Mouse (Mus musculus): ENCODE measurements around the gene Abt1. TPM values are rescaled to one million over a fixed set of nuclear protein-coding genes. Genes with fewer than 3 reads are reported as not detected.

The Abt1 gene
- polyA plus RNA-seq (2012; rRNA removed) (6.9 and 9.9 TPM in 2 replicates), polyA plus RNA-seq (2014; fragmentation: Nextera tagmentation; extraction: Ambion mirVana) (12.0 and 12.2 TPM in 2 replicates)

GRCm38 (mm10) chr13:23423286-23424051 lies at the start of gene Abt1:
TSS of gene Abt1 (minus strand) at chr13:23423866.
- Histone ChIP-seq H3K4me1 (ENCODE audit: control insufficient read depth, insufficient read depth, low read length) (peaks cover 7% of the 10 kb centered on the region; the same call in 1 of the 2 replicates), H3K9me3 (ENCODE audit: control insufficient read depth, low read length) (no peaks in the 10 kb centered on the region), H3K9ac (ENCODE audit: low read depth, low read length, severe bottlenecking) (peak within 1 kb of the TSS; percentile 86), H3K4me3 (replicated peaks; ENCODE audit: low read length) (peak within 1 kb of the TSS; percentile 93), H3K27me3 (ENCODE audit: control insufficient read depth, insufficient read depth, low read length) (no peaks in the 10 kb centered on the region), H3K4me2 (replicated peaks; ENCODE audit: low read depth, low read length, severe bottlenecking) (peak within 1 kb of the TSS; percentile 90), H3K36me3 (ENCODE audit: control insufficient read depth, insufficient read depth, low read length) (peaks cover 35% of the 10 kb centered on the region), H3K27ac (replicated peaks; ENCODE audit: low read depth, low read length) (peak within 1 kb of the TSS; percentile 67)
- TF ChIP-seq POLR2A (IDR thresholded peaks at IDR 0.05; ENCODE audit: borderline replicate concordance, extremely low read depth, insufficient read depth, insufficient read length) = peak; percentile 23; the same call in 1 of the 2 replicates
- 1% methylated on average over 40 of the region's 48 CpGs for WGBS
- ATAC-seq (ENCODE audit: low FRiP score, low read depth) (peak; percentile 83), DNase-seq (ENCODE audit: low spot score) (peak; percentile 91)

GRCm38 (mm10) chr13:23466911-23467310 lies 43.2 kb upstream of the Abt1 start:
- no peak overlapping the region for H3K4me2 ChIP-seq (replicated peaks; ENCODE audit: low read depth, low read length, severe bottlenecking)
- no peaks in the 10 kb centered on the region for H3K27me3 ChIP-seq (ENCODE audit: control insufficient read depth, insufficient read depth, low read length)
- no peak for TF ChIP-seq POLR2A (IDR thresholded peaks at IDR 0.05; ENCODE audit: borderline replicate concordance, extremely low read depth, insufficient read depth, insufficient read length)
- 2% methylated on average over 9 of the region's 9 CpGs for WGBS
- peak; percentile 82 for DNase-seq (ENCODE audit: low spot score)
- H3K36me3 ChIP-seq (ENCODE audit: control insufficient read depth, insufficient read depth, low read length) = no peaks in the 10 kb centered on the region
- no peak overlapping the region for H3K4me3 ChIP-seq (replicated peaks; ENCODE audit: low read length)
- peaks cover 11% of the 10 kb centered on the region; the same call in 1 of the 2 replicates for H3K4me1 ChIP-seq (ENCODE audit: control insufficient read depth, insufficient read depth, low read length)
- H3K9me3 ChIP-seq (ENCODE audit: control insufficient read depth, low read length) = no peaks in the 10 kb centered on the region
- H3K27ac ChIP-seq (replicated peaks; ENCODE audit: low read depth, low read length) = no peak overlapping the region
- no peak overlapping the region for H3K9ac ChIP-seq (ENCODE audit: low read depth, low read length, severe bottlenecking)
- peak; percentile 78 for ATAC-seq (ENCODE audit: low FRiP score, low read depth)

- H3K4me3 ChIP-seq (replicated peaks; ENCODE audit: low read length) = 0 out of 2 replicates have a peak overlapping the region, but pooled peaks have one; percentile 1
- no peak overlapping the region for H3K9ac ChIP-seq (ENCODE audit: low read depth, low read length, severe bottlenecking)
- H3K4me2 ChIP-seq (replicated peaks; ENCODE audit: low read depth, low read length, severe bottlenecking) = peak overlapping the region; percentile 61
- H3K27me3 ChIP-seq (ENCODE audit: control insufficient read depth, insufficient read depth, low read length) = no peaks in the 10 kb centered on the region
- TF ChIP-seq POLR2A (IDR thresholded peaks at IDR 0.05; ENCODE audit: borderline replicate concordance, extremely low read depth, insufficient read depth, insufficient read length) = no peak
- peaks cover 11% of the 10 kb centered on the region; the same call in 1 of the 2 replicates for H3K4me1 ChIP-seq (ENCODE audit: control insufficient read depth, insufficient read depth, low read length)
- no peak overlapping the region for H3K27ac ChIP-seq (replicated peaks; ENCODE audit: low read depth, low read length)
- ATAC-seq (ENCODE audit: low FRiP score, low read depth) = no peak
- H3K36me3 ChIP-seq (ENCODE audit: control insufficient read depth, insufficient read depth, low read length) = no peaks in the 10 kb centered on the region
- no peak for DNase-seq (ENCODE audit: low spot score)
- no peaks in the 10 kb centered on the region for H3K9me3 ChIP-seq (ENCODE audit: control insufficient read depth, low read length)
- 55% methylated on average over 1 of the region's 1 CpGs for WGBS
Observed at GRCm38 (mm10) chr13:23466306-23466705, 42.6 kb upstream of the Abt1 start.

- DNase-seq (ENCODE audit: low spot score) = no peak
- no peaks in the 10 kb centered on the region for H3K27me3 ChIP-seq (ENCODE audit: control insufficient read depth, insufficient read depth, low read length)
- H3K9ac ChIP-seq (ENCODE audit: low read depth, low read length, severe bottlenecking) = peak within 1 kb of the TSS; percentile 38; the same call in 1 of the 2 replicates
- no peaks in the 10 kb centered on the region for H3K36me3 ChIP-seq (ENCODE audit: control insufficient read depth, insufficient read depth, low read length)
- H3K4me3 ChIP-seq (replicated peaks; ENCODE audit: low read length) = peak within 1 kb of the TSS; percentile 51
- ATAC-seq (ENCODE audit: low FRiP score, low read depth) = no peak
- no peaks in the 10 kb centered on the region for H3K9me3 ChIP-seq (ENCODE audit: control insufficient read depth, low read length)
- no peak within 1 kb of the TSS for H3K27ac ChIP-seq (replicated peaks; ENCODE audit: low read depth, low read length)
- H3K4me2 ChIP-seq (replicated peaks; ENCODE audit: low read depth, low read length, severe bottlenecking) = peak within 1 kb of the TSS; percentile 61
- 3% methylated on average over 7 of the region's 7 CpGs for WGBS
- peaks cover 11% of the 10 kb centered on the region; the same call in 1 of the 2 replicates for H3K4me1 ChIP-seq (ENCODE audit: control insufficient read depth, insufficient read depth, low read length)
- no peak for TF ChIP-seq POLR2A (IDR thresholded peaks at IDR 0.05; ENCODE audit: borderline replicate concordance, extremely low read depth, insufficient read depth, insufficient read length)
Observed at GRCm38 (mm10) chr13:23465600-23466109, 42.0 kb upstream of the Abt1 start, which contains the start of gene Btn1a1. TSS of gene Btn1a1 (minus strand) at chr13:23465901.

GRCm38 (mm10) chr13:23464841-23465366 lies 41.2 kb upstream of the Abt1 start:
- H3K36me3 ChIP-seq (ENCODE audit: control insufficient read depth, insufficient read depth, low read length) = no peaks in the 10 kb centered on the region
- 1% methylated on average over 11 of the region's 11 CpGs for WGBS
- H3K9me3 ChIP-seq (ENCODE audit: control insufficient read depth, low read length) = no peaks in the 10 kb centered on the region
- H3K4me2 ChIP-seq (replicated peaks; ENCODE audit: low read depth, low read length, severe bottlenecking) = peak overlapping the region; percentile 61
- TF ChIP-seq POLR2A (IDR thresholded peaks at IDR 0.05; ENCODE audit: borderline replicate concordance, extremely low read depth, insufficient read depth, insufficient read length) = no peak
- peak overlapping the region; percentile 51 for H3K4me3 ChIP-seq (replicated peaks; ENCODE audit: low read length)
- H3K9ac ChIP-seq (ENCODE audit: low read depth, low read length, severe bottlenecking) = peak overlapping the region; percentile 38; the same call in 1 of the 2 replicates
- H3K27me3 ChIP-seq (ENCODE audit: control insufficient read depth, insufficient read depth, low read length) = no peaks in the 10 kb centered on the region
- H3K4me1 ChIP-seq (ENCODE audit: control insufficient read depth, insufficient read depth, low read length) = peaks cover 16% of the 10 kb centered on the region; the same call in 1 of the 2 replicates
- no peak overlapping the region for H3K27ac ChIP-seq (replicated peaks; ENCODE audit: low read depth, low read length)
- no peak for DNase-seq (ENCODE audit: low spot score)
- no peak for ATAC-seq (ENCODE audit: low FRiP score, low read depth)
